Mouse (Mus musculus) intestine, embryonic 14.5 days (tissue): Measurements from ENCODE around the gene AA792892. TPM values are rescaled to one million over a fixed set of nuclear protein-coding genes. Genes with fewer than 3 reads are reported as not detected.
"Not testable (repeated sequence)": the region's sequence is repeated elsewhere in the genome, so short reads cannot be mapped to it uniquely, and the experiment has no call there.

Source experiments
- ATAC-seq: fragments of 200-750 bp; cut with Nextera tagmentation; replicated peaks from 2 replicates; pipeline ENCODE4 v1.8.0; 2017; ENCODE audit warnings: low read depth, moderate number of reproducible peaks, moderate TSS enrichment, moderate library complexity; ENCODE audit not compliant: low FRiP score, low TSS enrichment
- DNase-seq: peaks from one replicate; pipeline ENCODE4 v3.0.0-alpha.2; 2018; ENCODE audit warnings: low spot score
- H3K27ac ChIP-seq: fragments of 300-500 bp; sonication (generic); 2 replicates; pipeline ENCODE4 v1.5.1; 2014; ENCODE audit warnings: low read depth, mild to moderate bottlenecking, control low read depth
- H3K27me3 ChIP-seq: fragments of 300-500 bp; sonication (generic); replicated peaks from 2 replicates; pipeline ENCODE4 v1.6.1; 2014; ENCODE audit warnings: low read length, control low read depth; ENCODE audit not compliant: control insufficient read depth, insufficient read depth
- H3K36me3 ChIP-seq: fragments of 300-500 bp; sonication (generic); 2 replicates; pipeline ENCODE4 v1.6.1; 2014; ENCODE audit warnings: low read length, control low read depth; ENCODE audit not compliant: control insufficient read depth, insufficient read depth
- H3K4me1 ChIP-seq: fragments of 300-500 bp; sonication (generic); replicated peaks from 2 replicates; pipeline ENCODE4 v1.6.1; 2014; ENCODE audit warnings: low read length, control low read depth, mixed read lengths; ENCODE audit not compliant: control insufficient read depth, insufficient read depth
- H3K4me2 ChIP-seq: fragments of 300-500 bp; sonication (generic); 2 replicates; pipeline ENCODE4 v1.6.1; 2014; ENCODE audit warnings: low read length
- H3K4me3 ChIP-seq: fragments of 300-500 bp; sonication (generic); 2 replicates; pipeline ENCODE4 v1.5.1; 2014; ENCODE audit warnings: low read depth, low read length, control low read depth, mixed read lengths
- H3K9ac ChIP-seq: fragments of 300-500 bp; sonication (generic); 2 replicates; pipeline ENCODE4 v1.6.1; 2014; ENCODE audit warnings: mild to moderate bottlenecking, low read length
- H3K9me3 ChIP-seq: fragments of 300-500 bp; sonication (generic); 2 replicates; pipeline ENCODE4 v1.6.1; 2016; ENCODE audit warnings: low read length, control low read depth; ENCODE audit not compliant: control insufficient read depth
- WGBS: fragments of 180-500 bp; shearing (Covaris S2); extraction: QIAGEN DNeasy Blood & Tissue Kit; methylation state at CpG from one replicate; pipeline ENCODE4 v1.1.7; 2014; 5-methylcytosine and 5-hydroxymethylcytosine counted together
- polyA plus RNA-seq: library from polyadenylated mRNA; unstranded; fragments of >200 nt; fragmentation: Nextera tagmentation; extraction: Ambion mirVana; gene quantifications from 2 replicates; pipeline ENCODE4 v1.2.1, GENCODE M21; 2014

The AA792892 gene
- polyA plus RNA-seq: not detected in 2 replicates

DNA sequence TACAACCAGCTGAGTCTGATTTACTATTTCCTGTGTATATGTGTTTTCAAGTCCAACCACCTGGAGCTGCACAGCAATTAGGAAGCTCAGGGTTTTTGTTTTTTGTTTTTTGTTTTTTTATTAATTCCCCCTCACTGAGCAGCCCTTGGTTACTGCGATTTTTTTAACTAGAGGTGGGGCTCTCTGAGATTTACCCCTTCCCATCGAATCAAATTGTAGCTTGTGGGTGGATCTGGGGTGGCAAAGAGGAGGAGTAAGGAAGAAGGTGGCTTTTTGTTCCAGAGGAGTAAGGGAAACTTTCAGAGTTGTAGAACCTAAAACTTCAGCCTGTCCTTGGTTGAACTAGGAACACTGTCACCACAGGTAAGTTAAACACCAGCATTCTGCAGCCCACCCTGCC, at the start of gene AA792892:
Gene AA792892 (plus strand): TSS at position 301 of the 400 bp plus-strand sequence.
- H3K4me3 ChIP-seq, H3K27ac ChIP-seq, H3K27me3 ChIP-seq, H3K4me2 ChIP-seq, ATAC-seq, H3K9me3 ChIP-seq, H3K4me1 ChIP-seq, H3K36me3 ChIP-seq, DNase-seq, H3K9ac ChIP-seq: not testable (repeated sequence)
- WGBS: no CpG with 5 or more reads among the region's 2 CpGs

DNA sequence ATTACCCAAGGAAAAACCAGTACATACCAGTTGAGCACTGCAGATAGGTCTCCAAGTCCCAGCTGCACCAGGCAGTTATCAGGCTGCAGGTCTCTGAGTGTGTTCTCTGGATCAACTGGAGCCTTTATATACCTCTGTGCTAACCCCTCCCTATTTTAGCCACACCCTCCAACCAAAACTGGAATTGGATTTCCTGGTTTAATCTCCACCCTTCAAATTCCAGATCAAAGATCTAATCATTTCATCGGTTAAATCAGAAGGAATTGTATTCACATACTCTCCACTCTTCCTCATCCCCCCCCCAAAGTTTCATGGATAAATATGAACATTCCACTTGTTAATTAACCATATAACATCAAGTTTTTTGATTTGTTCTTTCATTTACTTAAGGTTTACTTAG, 32.9 kb upstream of the AA792892 start, which contains the start of gene A430089I19Rik:
Gene A430089I19Rik (minus strand): TSS at position 101 of the 400 bp plus-strand sequence.
- H3K27me3 ChIP-seq, DNase-seq, H3K4me3 ChIP-seq, H3K4me1 ChIP-seq, H3K36me3 ChIP-seq, H3K9ac ChIP-seq, ATAC-seq, H3K4me2 ChIP-seq, H3K9me3 ChIP-seq, H3K27ac ChIP-seq: not testable (repeated sequence)
- WGBS: 94% methylated on average over 1 of the region's 1 CpGs

DNA sequence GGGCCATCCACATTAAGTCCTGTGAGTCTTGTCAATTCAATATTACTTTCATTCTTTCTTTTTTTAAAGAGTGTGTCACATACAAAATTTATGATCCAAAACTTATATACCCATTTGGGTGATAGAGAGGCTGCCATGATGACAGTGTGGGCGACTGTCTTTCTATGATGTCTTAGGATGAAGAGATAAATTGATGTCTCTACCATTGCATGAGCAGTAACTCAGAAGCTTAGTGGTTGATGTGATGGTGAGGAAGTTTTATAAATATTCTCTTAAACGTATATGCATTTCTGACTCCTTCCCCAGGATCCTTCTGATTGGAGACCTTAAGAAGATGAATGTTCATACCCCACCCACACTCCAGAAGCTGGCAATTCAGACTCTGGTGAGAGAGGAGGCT, 25.4 kb upstream of the AA792892 start, which contains the start of gene Gm6502:
Gene Gm6502 (plus strand): TSS at position 301 of the 400 bp plus-strand sequence.
- ATAC-seq, DNase-seq, H3K4me3 ChIP-seq, H3K9me3 ChIP-seq, H3K4me2 ChIP-seq, H3K4me1 ChIP-seq, H3K36me3 ChIP-seq, H3K9ac ChIP-seq, H3K27ac ChIP-seq, H3K27me3 ChIP-seq: not testable (repeated sequence)
- WGBS: no CpG with 5 or more reads among the region's 2 CpGs

Other genes with a start within 250 kb of the AA792892 start
- gene Gm3106, start 121.7 kb upstream of the AA792892 start, polyA plus RNA-seq: not detected in 2 replicates
- not detected in 2 replicates for gene A430089I19Rik, start 33.0 kb upstream of the AA792892 start, polyA plus RNA-seq
- not detected in 2 replicates for gene Gm6502, start 25.3 kb upstream of the AA792892 start, polyA plus RNA-seq
- gene Gm7682, start 106.0 kb downstream of the AA792892 start, polyA plus RNA-seq: not detected in 2 replicates
- gene Gm3139, start 186.5 kb downstream of the AA792892 start, polyA plus RNA-seq: not detected in 2 replicates